Mouse (Mus musculus) stomach, postnatal 0 days (tissue): Measurements from ENCODE around the gene Cers2.
"Not testable (repeated sequence)": the region's sequence is repeated elsewhere in the genome, so short reads cannot be mapped to it uniquely, and the experiment has no call there.

Source experiments
- CTCF ChIP-seq: IDR thresholded peaks from 2 replicates; pipeline ENCODE4 v1.5.1; 2016; ENCODE audit warnings: antibody characterized with exemption, low read depth, mild to moderate bottlenecking, moderate library complexity
- EP300 ChIP-seq: optimal IDR thresholded peaks from 2 replicates; pipeline ENCODE3; 2016; ENCODE audit warnings: antibody characterized with exemption

DNA sequence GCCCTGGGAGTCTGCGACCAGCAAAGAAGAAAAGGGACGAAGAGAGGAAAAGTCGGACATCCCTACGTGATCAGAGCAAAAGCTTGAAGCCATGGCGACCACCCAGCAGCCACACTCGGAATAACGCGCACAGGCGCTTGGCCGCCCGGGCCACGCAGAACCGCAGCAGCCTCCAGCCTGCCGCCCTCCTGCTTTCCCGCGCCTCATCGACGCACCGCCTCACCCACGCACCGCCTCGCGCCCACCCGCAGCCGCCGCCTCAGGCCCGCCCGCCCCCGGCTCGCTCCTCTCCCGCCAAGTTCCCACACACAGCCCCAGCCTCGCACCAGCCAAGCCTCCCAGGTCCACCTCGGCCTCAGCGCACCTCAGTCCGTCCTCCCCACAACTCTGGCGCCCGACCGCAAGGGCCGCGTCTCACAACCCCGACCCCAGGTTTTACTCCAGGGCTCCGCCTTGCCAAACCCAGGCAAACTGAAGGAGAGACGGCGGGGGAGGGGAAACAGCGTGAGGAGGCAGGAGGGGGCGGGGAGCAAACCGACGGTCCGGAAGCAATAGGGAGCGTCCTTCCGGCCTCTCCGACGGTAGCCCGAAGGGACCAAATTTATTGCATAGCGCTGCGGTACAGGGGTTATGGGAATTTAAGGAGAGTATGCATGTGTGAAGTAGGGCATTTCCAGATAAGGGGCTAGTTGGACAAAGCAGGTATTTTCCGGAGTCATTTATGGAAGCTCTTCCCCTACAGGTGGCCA lies 42.3 kb downstream of the Cers2 start, which contains the start of gene Setdb1:
- TF ChIP-seq CTCF, EP300: not testable (repeated sequence)
